In genomic region chr8:80738046-80738387, GRCm38 (mm10) we compare ENCODE assay signal across 8 mouse cellular contexts. TPM values are rescaled to one million over a fixed set of nuclear protein-coding genes. Genes with fewer than 3 reads are reported as not detected.
DNase-seq lines count a peak whose midpoint lies in the region; ATAC-seq and TF ChIP-seq lines count a peak whose summit lies in the region.

No protein-coding gene starts in this region.

- peak overlapping the region; percentile 86 for H3K4me3 ChIP-seq in neural tube, embryonic 11.5 days (ENCODE audit: low read depth, low read length)
- peak overlapping the region; percentile 91 for H3K4me3 ChIP-seq in embryonic facial prominence, embryonic 13.5 days
- peak overlapping the region; percentile 78 to 99 for H3K4me3 ChIP-seq in liver, embryonic 14.5 days (ENCODE audit: insufficient read depth in 1 of 2, low read depth in 2 of 2, low read length in 2 of 2)

- TF ChIP-seq EP300 in liver, embryonic 14.5 days (IDR thresholded peaks at IDR 0.05; ENCODE audit: low read depth) = no peak

- H3K27me3 ChIP-seq in neural tube, embryonic 11.5 days (ENCODE audit: control insufficient read depth, insufficient read depth, low read length) = no peaks in the 10 kb centered on the region
- no peaks in the 10 kb centered on the region for H3K27me3 ChIP-seq in embryonic facial prominence, embryonic 13.5 days
- H3K27me3 ChIP-seq in liver, embryonic 14.5 days (ENCODE audit: control insufficient read depth, insufficient read depth, low read length) = no peaks in the 10 kb centered on the region

- peaks cover 4% of the 10 kb centered on the region for H3K4me1 ChIP-seq in neural tube, embryonic 11.5 days (ENCODE audit: control insufficient read depth, insufficient read depth, low read length)
- H3K4me1 ChIP-seq in embryonic facial prominence, embryonic 13.5 days = peaks cover 7% of the 10 kb centered on the region
- H3K4me1 ChIP-seq in liver, embryonic 14.5 days (replicated peaks; ENCODE audit: control insufficient read depth in 2 of 2, insufficient read depth in 2 of 2, low read length in 1 of 2) = peaks cover 0 to 7% of the 10 kb centered on the region in 2 experiments; a peak in 3 of 4 replicates

- H3K9ac ChIP-seq in neural tube, embryonic 11.5 days (ENCODE audit: low read length) = peak overlapping the region; percentile 83
- H3K9ac ChIP-seq in embryonic facial prominence, embryonic 13.5 days = peak overlapping the region; percentile 95
- H3K9ac ChIP-seq in liver, embryonic 14.5 days (replicated peaks) = peak overlapping the region; percentile 97

- H3K27ac ChIP-seq in neural tube, embryonic 11.5 days (ENCODE audit: low read depth, low read length) = peak overlapping the region; percentile 97
- H3K27ac ChIP-seq in embryonic facial prominence, embryonic 13.5 days = peak overlapping the region; percentile 99
- peak overlapping the region; percentile 97 for H3K27ac ChIP-seq in liver, embryonic 14.5 days

- intact Hi-C loops in heart, postnatal 10 days (cut with DNase I) = no loop called here

- DNase-seq in neural tube, embryonic 11.5 days (ENCODE audit: low spot score) = no peak
- DNase-seq in neural tube, embryonic 10.5 days (ENCODE audit: extremely low spot score, low spot score) = no peak
- DNase-seq in heart, postnatal 10 days = peak; percentile 42 to 50
- DNase-seq in liver, embryonic 14.5 days (ENCODE audit: low read depth in 3 of 3, low spot score in 3 of 3) = no peak
- peak; percentile 16 for DNase-seq in telencephalon, adult 2 months (ENCODE audit: low read depth, low spot score)
- DNase-seq in cerebellum, postnatal 25 days = no peak
- DNase-seq in urinary bladder, postnatal 4 days (ENCODE audit: low spot score in 2 of 2) = no peak

- no peak for TF ChIP-seq CTCF in liver, embryonic 14.5 days (IDR thresholded peaks at IDR 0.05; ENCODE audit: low read depth)

- under 1% methylated on average over 5 of the region's 5 CpGs for WGBS in neural tube, embryonic 11.5 days
- WGBS in embryonic facial prominence, embryonic 13.5 days = under 1% methylated on average over 5 of the region's 5 CpGs
- WGBS in liver, embryonic 14.5 days (ENCODE audit: insufficient replicate concordance) = 4% methylated on average over 5 of the region's 5 CpGs

- no peaks in the 10 kb centered on the region for H3K9me3 ChIP-seq in neural tube, embryonic 11.5 days (ENCODE audit: control insufficient read depth, low read length)
- H3K9me3 ChIP-seq in embryonic facial prominence, embryonic 13.5 days = no peaks in the 10 kb centered on the region
- H3K9me3 ChIP-seq in liver, embryonic 14.5 days (ENCODE audit: control insufficient read depth, low read length) = no peaks in the 10 kb centered on the region

- H3K36me3 ChIP-seq in neural tube, embryonic 11.5 days (ENCODE audit: control insufficient read depth, insufficient read depth, low read length) = peaks cover 5% of the 10 kb centered on the region
- H3K36me3 ChIP-seq in embryonic facial prominence, embryonic 13.5 days = peaks cover 22% of the 10 kb centered on the region
- H3K36me3 ChIP-seq in liver, embryonic 14.5 days (replicated peaks; ENCODE audit: control insufficient read depth, insufficient read depth, low read depth) = peaks cover 20% of the 10 kb centered on the region

- no peak for ATAC-seq in neural tube, embryonic 11.5 days (ENCODE audit: insufficient read depth, low FRiP score, low TSS enrichment)
- no peak for ATAC-seq in embryonic facial prominence, embryonic 13.5 days (ENCODE audit: insufficient number of reproducible peaks, insufficient read depth, low FRiP score, low TSS enrichment, low read depth)
- no peak for ATAC-seq in liver, embryonic 14.5 days (ENCODE audit: insufficient read depth)

- peak overlapping the region; percentile 84 for H3K4me2 ChIP-seq in neural tube, embryonic 11.5 days (ENCODE audit: low read depth)
- H3K4me2 ChIP-seq in embryonic facial prominence, embryonic 13.5 days = peak overlapping the region; percentile 86
- H3K4me2 ChIP-seq in liver, embryonic 14.5 days (ENCODE audit: low read depth) = peak overlapping the region; percentile 97

RNA-seq across cellular contexts. Expression of gene Smarca5, which starts 1.3 kb away (rescaled TPM):
- polyA plus RNA-seq in neural tube, embryonic 11.5 days (2014; fragmentation: Nextera tagmentation; extraction: Ambion mirVana) = 145 and 153 TPM in 2 replicates
- polyA plus RNA-seq in embryonic facial prominence, embryonic 13.5 days (2015; fragmentation: Nextera tagmentation; extraction: Ambion mirVana) = 83.5 and 86.2 TPM in 2 replicates
- total RNA-seq in heart, postnatal 10 days (2021) = 10 to 100 TPM; 40.4 to 44.6 TPM
- polyA plus RNA-seq in liver, embryonic 14.5 days (2012; rRNA removed) = 6.9 and 15.2 TPM in 2 replicates
- polyA plus RNA-seq in liver, embryonic 14.5 days (2014; fragmentation: Nextera tagmentation; extraction: Ambion mirVana) = 47.5 and 55.9 TPM in 2 replicates

Comparison
In these comparisons a context has a peak if more than half of its experiments do, and no peak if none do; other contexts are left out.
1. DNase-seq: peak in heart, postnatal 10 days (2 of 2) and telencephalon, adult 2 months (single experiment); none in neural tube, embryonic 11.5 days (single experiment), neural tube, embryonic 10.5 days (single experiment), liver, embryonic 14.5 days (0 of 3), cerebellum, postnatal 25 days (0 of 2) and urinary bladder, postnatal 4 days (0 of 2).
2. Peak in every context shown above with its lines, with median percentiles within 50 percentile points of each other: H3K27ac ChIP-seq, H3K4me2 ChIP-seq, H3K4me3 ChIP-seq and H3K9ac ChIP-seq.